Mouse (Mus musculus): ENCODE data around the gene Duoxa1.

Gene Duoxa1

DNA sequence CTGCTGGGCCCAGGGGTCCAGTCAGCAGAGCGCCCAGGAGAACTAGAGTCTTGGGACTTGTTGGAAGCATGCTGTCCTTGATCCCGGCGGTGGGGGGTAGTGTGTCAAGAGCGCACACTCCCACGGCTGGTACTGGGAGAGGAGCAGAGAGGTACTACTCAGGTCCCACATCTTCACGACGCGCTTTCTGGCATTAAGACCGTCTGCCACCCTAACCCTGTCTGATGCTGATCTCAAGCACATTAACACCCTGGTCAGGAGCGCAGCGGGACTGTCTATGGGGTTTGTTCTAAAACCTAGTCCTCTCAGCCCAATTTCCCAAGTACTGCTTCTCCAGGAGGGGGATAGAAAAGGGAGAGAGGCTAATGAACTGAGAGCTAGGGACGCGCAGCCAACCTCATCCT is 15.4 kb downstream of the Duoxa1 start, which contains the start of gene Duox2:
Duox2 (minus strand) TSS at position 354 of the 404 bp plus-strand sequence.
- DNase-seq (ENCODE audit: low spot score in 2 of 2) = no peak

DNA sequence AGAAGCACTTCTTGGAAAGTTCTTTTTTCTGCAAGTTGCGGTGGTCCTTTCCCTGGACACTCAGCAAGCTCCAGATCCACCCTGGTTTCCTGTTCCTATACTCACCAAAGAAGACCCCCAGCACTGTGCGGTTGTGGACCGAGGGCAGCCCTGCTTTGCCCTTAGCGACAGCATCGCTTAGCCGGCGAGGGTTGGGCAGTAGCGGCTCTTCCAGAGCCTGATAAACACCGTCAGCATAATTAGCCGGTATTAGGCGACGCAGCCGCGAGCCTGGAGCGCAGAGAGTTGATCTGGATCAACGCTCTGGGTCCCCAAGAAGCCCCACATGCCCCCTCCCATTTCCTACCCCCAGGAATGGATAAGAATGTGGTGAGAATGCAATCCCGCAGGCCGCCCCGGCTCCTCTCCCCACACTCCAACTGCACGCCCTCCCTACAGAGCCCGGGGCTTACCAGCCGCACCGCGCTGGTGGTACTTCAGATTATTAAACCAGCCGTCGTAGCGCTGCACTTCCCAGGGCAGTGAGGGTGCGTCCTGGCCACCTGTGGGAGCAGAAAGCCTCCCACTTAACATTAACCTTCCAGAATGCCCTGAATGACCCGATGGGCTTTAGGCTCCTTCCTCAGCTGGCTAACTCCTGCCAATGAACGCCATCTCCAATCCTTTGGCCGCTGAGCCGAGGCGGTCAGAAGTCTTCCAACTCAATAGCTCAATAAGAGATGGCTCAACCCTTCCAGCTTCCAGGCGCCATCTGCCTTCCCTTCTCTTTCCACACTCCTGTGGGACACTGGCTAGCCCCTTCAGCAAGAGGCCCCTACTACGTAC is 16.0 kb downstream of the Duoxa1 start:
- DNase-seq (ENCODE audit: low spot score in 2 of 2) = no peak

DNA sequence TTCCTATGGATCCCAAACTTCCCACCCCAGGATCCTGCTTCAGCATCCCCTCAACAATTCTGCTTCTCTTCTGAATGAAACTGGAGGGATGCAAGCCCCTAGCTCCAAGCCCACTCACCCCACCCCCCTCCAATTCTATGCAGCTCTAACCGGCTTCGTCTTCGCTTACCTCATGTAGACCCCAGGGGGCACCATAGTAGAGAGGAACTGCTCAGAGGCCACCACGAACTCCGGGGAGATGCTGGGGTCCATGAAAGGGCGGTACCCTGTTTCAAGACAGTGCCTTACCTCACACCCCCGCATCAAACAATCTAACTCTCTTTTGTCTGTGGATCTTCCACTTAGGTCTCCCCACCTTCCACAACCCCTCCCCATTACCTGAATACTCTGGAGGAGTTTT is 18.6 kb downstream of the Duoxa1 start:
- no peak for DNase-seq (ENCODE audit: low spot score in 2 of 2)

DNA sequence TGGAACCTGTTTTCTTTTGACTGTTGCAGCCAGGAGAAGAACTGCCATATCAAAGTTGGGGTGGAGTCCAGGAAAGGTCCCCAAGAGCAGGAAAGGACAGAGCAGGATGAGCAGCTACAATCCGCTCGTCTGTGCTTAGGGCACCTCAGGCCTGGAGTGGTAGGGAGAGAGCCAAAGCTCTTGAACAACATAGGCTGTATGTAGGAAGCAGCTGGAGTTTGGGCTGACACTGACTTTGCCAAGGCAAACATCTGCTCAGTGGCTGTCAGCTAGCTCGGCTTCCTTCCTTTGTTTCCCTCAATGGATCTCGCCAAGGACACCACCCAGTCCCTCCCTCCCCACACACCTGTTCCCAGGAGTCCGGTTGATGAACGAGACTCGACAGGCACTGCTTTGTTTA is 27.4 kb downstream of the Duoxa1 start:
- no peak for DNase-seq (ENCODE audit: low spot score in 2 of 2)

DNA sequence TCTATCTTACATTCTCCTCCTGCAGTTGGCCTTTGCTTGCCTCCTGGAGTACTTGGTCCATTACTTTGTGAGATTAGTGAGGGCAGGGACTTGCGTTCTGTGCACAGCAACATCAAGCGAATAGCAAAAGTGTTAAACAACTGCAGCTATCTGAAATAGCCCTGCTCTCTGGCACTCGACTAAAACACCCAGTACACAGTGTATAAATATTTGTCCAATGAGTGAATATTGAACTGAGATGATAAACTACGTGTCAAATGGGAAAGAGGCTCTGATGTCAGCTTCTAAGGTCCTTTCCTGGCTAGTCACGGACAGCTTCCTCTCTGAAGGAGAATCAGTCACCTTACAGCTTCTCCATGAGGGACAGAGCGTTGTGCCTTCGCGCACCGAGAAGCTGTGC is 29.4 kb downstream of the Duoxa1 start:
- DNase-seq (ENCODE audit: low spot score in 2 of 2) = no peak

DNA sequence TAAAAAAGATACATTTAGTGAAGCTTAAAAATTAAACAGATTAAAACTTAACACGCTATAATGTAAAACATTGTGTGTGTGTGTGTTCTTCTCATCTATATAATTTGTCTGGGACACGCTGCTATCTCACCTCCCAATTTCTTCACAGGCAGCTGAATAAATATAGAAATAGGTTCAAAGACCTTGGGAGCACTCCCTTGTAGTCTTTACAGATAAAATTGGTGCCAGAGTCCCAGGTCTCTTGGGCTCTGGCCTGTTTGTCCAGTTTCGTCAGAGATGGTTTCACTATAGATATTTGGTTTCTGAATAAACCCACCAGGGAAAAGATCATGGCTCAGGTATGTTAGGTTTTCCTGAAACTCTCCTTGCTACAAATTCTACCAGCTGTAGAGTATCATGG is 34.8 kb downstream of the Duoxa1 start:
- no peak for DNase-seq (ENCODE audit: low spot score in 2 of 2)

DNA sequence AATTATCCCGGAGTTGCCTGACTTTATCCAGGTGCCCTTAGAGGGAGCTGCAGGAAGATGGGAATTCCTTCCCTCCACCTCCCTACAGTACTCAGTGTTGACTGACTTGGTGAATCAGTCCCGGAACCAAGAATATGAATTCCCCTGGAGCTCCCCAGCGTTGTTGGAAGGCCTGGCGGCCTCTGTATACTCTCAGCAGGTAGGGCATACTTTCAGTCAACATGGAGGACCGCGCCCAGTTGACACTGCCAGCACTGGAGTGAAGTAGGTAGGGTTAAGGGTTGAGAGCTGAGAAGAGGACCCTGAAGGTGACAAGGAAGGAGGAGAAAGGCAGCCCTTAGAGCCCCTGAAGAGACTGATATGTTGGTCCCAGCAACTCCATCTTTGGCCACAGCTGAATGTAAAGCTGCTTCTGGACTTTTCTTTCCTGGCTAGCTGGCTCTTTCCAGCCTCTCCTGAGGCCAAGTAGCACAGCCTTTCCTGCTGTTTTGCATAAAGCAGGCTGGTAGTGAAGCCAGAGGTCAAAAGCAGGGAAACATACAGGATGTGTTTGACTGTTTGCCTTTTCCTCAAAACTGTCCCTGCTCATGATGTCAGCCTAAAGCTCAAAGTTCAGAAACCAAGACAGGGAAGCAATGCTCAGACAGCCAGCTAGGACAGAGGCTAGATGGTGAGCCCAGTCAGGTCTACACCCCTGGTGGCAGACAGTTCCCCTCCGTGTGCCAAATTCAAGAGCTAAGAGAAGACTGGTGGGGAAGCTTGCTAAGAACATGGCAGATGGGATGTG is 46.9 kb downstream of the Duoxa1 start:
- no peak for DNase-seq (ENCODE audit: low spot score in 2 of 2)

DNA sequence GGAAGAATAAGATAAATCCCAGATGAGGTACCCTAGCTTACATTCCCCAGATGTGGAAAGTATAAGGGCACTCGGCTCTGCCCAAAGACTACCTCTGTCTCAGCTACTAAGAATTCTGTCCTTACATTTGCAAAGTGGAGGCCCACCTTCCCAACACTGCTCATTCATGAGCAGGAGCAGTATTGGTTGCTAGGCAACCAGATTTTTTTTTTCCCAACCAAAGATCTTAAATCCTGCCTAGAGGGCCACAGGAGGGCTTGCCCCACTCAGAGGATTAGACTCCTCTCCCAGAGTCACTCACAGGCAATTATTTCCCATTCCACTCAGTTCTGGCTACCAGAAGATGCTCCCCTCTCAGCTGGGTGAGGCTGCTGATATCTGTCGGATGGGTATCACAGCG is 48.8 kb downstream of the Duoxa1 start:
- peak in 1 of 2 experiments; percentile 34 for DNase-seq (ENCODE audit: low spot score in 2 of 2)

DNA sequence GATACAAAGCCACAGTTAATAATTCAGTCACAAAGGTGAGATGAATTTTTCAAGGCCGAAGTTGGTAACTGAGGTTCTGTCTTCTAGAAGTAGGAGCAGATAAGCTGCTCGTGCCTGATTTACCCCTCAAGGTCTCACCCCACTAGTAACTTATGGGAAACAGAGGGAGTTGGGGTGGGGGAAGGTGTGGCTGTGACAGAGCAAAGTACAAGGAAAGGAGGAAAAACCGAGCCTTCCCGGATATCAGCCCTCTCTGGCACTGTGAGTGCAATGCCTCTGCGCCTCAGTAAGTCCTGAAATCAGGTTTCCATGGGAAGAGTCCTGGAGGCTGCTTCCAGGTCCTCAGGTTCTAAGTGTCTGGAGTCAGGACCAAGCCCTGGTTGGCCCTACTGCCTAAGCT is 52.8 kb downstream of the Duoxa1 start:
- DNase-seq (ENCODE audit: low spot score in 2 of 2) = no peak

DNA sequence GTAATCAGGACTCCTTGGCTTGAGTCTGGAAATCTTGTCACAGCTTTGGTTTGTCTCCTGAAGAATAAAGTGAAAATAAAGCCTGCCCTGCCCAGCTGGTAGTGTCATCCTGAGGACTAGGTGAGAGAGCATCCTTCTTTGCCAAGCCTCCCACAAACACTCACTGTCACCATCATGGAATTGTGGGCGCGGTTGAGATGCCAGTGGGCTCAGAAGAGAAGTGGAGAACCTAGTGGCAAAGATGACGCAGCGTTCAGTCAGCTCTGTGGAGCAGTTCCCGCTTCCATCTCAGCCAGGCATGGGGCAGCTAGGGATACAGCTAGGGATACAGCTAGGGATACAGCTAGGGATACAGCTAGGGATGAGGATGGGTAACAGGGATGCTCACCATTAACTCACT is 57.5 kb downstream of the Duoxa1 start:
- DNase-seq (ENCODE audit: low spot score in 2 of 2) = no peak
